Mouse (Mus musculus) lung, postnatal 0 days (tissue): Measurements from ENCODE around the gene March11.

Experiments
- CTCF ChIP-seq: IDR thresholded peaks from 2 replicates; pipeline ENCODE4 v1.5.1; 2016; ENCODE audit warnings: antibody characterized with exemption, mild to moderate bottlenecking
- EP300 ChIP-seq: IDR thresholded peaks from 2 replicates; pipeline ENCODE4 v1.6.1; 2016; ENCODE audit warnings: antibody characterized with exemption, mild to moderate bottlenecking, control low read depth

GRCm38 (mm10) chr15:26292811-26293210 is 16.0 kb upstream of the March11 start:
- TF ChIP-seq CTCF, result no peak
- TF ChIP-seq EP300, result no peak
